Mouse (Mus musculus) retina, adult 2 months (tissue): ENCODE data around the gene Fam122a.

ENCODE experiments used
- DNase-seq: peaks from one replicate; pipeline ENCODE4 v3.0.0-alpha.2; 2012; ENCODE audit warnings: low read depth, low spot score

Fam122a gene

DNA sequence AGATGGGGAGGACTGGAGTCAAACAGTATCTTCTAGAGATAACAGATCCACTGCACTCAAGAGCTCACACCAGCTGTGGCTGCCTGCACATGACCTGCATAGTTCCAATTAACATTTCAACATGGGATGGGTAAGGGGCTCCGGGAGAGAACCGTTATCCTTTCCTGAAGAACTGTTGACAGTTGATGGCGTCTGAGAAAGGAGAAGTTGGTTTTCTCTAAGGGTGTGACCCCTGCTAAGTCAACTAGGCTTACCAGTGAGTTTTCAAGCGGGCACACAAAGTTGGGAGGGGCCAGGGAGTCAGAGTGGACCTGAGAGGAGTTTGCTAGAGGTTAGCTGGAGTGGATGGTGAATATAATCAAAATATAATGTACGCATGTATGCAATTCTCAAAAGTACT lies 13.1 kb upstream of the Fam122a start:
- no peak for DNase-seq

DNA sequence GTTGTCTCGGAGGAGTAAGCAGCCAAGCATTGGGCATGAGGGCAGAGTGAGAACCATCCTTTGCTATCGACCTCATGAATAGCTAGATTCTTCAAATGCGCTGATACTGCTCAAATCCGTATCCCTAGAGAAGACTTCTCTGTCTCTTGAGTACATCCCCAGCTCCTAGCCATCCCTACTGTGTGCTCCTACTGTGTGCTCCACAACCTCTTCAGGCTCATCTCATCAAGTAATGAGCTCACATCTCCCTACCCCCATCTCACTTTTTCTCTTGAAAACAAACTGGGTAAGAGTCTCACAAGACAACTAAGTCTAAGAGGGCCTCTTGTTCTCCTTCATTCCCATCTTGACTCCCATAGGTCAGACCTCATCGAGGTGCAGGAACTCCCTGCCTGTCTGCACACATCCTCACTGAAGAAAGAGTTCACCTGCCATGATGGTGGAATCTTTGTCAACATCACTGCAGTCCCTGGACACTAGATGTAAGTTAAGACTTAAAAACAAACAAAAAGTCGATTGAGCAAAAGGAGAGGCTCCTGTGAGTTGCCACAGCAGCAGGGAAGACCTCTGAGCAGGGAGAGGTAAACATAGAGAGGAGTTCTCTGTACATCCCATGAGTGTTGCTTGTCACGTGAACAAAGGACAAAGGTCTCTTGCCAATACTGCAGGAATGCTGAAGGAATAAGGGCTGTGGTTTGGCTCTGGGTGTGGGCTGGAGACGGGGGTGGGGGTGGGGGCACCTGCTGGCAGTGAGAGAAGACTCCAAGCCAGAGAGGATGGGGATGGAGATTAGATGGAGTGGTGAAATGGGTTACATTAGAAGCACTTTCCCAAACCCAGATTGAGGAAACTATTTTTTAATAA lies 9.5 kb upstream of the Fam122a start:
- no peak for DNase-seq

DNA sequence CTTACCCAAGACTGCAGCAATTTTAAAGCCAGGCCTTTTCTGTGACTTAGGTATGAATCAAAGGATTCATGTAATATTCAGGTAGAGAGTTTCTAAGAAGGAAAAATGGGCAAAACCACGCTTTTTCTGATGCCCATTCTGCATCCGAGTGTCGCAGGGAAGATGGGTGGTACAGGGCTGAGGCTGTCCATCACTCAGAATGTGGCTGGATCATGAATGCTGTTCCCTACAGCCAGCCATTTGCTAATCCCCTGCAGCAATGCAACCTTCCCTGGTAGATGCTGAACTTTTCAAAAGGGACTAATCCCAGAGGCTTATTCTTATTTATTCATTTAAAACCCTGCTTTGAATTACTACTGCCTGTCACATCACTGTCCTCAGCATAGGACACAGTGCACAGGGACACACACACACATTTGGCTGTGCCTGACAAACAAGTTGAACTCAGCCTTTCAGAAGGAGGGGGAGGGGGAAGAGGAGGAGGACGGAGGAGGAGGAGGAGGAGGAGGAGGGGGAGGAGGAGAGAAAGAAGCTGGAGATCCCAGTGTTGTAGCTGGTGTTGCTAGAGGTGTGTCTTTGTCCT lies 7.5 kb upstream of the Fam122a start:
- DNase-seq, result no peak

DNA sequence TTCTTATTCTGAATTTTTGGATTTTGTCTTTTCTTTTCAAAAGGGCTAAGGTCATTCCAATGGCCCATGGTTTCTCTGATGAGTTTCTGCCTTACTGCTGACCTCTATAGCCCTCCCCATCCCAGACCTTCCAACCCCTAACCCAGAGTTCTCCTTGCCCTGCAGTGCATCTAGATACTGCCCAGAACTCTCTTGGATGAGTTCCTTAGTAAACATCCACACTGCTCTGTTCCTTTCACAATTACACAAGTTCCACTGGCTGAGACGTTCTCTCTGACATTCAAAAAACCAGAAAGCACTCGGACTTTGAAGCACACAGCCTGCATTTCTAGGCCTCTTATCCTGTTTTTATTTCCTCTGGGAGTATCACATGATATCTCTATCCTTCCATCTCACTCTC lies 3.8 kb upstream of the Fam122a start:
- no peak for DNase-seq

DNA sequence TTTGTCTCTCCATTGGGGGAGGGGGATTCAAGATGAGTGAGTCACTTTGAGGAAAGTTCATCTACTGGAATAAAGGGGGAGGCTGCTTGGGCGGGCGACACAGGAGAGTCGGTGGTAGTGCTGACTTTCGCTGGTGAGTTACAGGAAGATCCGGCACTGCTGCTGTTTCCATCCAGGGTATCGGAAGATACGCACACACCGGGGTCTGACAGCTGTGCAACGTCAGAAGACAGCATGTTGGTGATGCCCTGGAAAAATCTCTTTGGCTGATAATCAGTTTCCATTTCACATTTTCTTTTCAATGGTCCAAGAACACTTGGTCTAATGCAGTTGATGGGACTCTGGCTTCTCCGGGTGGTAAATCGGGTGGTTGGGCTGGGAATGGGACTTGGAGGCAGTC lies 695 bp downstream of the Fam122a start:
- DNase-seq, result no peak

DNA sequence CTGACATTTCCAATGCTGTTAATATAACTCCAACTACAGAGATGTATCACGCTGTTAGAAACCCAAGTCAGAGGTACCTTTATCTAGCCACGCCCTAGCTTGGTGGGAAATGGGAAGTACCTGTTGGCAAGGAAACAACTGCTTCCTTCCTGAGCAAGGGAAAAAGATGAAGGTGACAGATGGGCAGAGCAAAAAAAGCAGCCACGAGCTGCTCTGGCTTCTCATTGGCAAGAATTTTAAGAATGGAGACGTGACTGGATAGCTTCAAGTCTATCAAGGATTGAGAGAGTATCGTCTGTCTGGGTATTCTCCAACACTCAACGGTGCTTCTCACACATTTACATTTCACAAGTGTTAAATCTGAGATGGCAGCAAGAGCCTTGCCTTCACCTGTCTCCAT lies 1.9 kb downstream of the Fam122a start:
- DNase-seq, result no peak

DNA sequence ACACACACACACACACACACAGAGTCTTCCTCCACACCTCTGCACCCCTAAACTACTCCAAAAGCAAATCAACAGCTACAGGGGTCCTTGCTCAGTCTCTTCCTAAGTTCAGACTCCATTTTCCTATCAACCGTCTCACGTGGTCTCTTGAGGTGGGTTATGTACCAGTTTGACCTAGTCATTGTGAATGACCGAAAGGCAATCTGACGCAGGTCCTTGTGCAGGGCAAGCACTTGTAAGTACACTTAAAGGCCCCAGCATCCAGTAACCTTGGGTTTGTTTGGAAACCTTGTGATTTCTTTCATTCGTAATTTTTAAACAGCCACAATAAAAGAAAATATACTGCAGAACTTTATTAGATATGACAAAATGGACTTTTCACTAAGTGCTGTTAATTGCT lies 4.6 kb downstream of the Fam122a start:
- no peak for DNase-seq

DNA sequence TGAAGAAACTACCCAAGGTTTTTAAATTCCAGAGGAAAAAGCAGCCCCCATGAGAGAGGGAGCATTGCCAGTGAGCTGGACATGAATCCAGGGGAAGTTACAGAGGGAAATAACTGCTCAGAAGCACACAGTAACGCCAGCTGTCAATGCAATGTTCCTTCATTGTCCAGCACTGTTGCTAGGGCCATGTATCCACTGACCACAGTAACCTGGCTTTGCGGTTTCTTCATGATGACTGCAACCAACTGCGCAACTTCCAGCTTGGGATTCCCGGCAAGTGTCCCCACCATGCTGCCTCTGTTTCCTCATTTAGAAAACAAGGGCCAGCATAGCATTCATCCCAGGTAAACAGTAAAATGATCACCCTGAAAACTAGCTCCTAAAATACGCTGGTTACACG lies 5.6 kb downstream of the Fam122a start:
- no peak for DNase-seq

DNA sequence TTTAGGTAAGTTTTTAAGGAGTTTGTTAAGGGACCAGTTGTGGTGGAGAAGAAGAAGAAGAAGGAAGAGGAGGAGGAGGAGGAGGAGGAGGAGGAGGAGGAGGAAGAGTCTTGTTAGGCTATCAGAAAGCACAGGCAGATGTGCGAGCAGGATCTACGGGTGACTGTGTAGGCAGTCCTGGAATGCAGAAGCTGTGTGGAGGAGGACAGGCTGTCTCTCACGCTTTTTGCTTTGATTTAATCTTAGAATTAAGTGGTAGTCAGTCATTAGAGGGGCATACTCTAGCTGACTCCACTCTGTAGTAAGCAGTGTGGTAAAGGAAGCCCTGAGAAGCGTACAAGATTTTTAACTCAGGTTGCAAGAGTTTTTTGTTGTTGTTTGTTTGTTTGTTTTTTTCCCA lies 7.9 kb downstream of the Fam122a start:
- DNase-seq, result no peak

DNA sequence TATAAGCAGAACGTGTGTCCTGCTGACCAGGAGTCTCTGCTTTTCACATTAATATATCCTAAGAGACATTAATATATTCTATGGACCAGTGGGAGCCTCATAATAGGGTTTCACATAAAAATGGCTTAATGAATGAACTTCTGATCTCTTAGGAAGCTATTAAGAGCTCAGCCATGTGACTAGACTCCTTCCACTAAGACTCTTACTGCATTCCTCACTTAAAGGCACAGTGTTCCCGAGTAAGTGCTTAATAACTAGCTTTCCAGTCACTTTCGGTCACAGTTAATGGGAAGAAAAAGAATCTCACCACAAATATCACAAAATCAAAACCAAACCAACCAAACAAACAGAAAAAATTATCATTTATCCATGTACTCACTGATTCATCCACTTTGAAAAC lies 8.5 kb downstream of the Fam122a start:
- no peak for DNase-seq

DNA sequence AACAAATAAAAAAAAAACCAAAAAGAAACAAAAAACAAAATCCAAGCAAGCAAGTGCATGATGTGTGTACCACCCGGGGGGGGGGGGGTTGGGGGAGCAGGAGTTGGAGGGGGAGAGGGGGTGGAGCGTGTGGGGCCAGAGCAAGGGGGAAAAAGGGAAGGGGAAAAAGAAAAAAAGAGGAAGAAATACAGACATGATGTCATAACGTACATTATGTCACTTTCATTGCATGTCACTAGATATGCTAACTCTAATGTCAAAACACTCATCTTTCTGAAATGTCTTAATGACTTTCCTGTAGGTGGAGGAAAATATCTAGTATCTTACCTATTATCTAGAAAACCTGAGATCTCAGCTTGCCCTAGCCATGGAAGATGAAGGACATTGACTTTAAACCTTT lies 14.1 kb downstream of the Fam122a start:
- no peak for DNase-seq

DNA sequence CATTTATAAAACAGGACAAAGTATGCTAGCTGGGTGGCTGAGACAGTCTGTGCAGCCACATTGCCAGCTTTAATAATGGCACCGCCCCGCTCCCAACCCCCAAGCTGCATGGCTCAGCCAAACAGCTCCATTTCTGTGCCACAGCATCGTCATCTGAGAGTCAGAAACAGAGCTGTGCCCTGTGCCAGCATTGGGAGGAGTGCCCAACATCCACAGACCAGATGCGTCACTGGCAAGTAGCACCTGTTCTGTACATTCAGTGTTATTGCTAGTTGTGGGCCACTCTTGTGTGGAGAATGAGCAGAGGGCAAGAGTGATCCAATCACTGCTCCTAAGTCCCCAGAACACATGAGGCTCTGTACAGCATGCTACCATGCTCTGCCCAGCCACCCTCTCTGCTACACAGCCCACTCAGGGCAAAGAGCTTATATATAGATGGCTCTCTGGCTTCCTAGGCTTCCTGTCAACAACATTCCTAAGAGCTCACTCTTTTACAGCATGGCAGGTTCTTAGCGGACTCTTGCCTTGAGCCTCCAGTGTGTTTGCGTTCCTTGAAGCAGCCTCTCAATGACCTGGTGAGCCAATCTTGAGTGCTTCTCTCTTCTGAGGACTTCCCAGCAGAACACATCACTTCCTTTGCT lies 20.4 kb downstream of the Fam122a start:
- DNase-seq, result no peak

DNA sequence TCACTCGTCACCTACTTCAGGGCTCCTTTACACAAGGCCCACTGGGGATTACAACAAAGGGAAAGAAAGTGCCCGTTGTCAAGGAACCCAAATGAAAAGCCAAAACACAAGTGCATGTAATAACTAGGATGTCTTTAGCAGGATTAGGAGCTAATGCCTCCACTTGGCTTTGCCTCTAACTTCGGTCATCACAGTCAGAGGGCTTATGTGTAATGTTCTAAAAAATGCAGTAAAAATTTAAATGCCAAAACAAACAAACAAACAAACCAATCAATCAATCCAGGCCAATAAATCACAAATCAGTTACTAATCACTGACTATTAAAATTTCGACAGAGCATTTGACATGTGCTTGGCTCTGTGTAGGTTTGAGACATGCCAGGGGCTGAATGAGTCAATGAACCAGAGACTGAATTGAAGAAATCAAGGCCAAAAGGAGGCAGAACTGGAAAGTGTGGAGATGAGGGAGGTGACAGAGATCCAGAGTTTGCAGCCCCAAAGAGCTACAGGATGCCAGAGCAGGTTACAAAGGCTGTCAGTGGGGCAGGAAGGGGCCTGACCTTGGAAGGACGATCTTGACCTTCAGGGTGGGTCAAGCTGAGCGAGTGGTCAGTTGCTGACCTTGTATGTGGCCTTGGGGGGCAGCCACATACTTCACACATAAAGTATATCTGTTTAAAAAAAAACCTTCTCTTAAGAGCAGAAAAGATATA lies 21.8 kb downstream of the Fam122a start:
- no peak for DNase-seq

DNA sequence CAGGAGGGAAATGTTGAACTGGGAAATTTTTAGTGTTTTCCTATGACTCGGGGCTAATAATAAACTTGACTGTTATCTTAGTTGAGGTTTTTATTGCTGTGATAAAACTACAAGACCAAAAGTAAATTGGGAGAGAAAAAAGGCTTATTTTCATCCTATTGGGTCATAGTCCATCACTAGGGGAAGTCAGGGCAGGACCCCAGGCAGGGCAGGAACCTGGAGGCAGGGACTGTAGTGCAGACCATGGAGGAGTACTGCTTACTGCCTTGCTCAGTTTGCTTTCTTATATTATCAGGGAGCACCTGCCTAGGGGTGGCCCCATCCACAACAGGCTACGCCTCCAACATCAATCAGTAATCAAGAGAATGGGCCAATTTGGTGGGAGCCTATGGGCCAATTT lies 22.7 kb downstream of the Fam122a start:
- no peak for DNase-seq

DNA sequence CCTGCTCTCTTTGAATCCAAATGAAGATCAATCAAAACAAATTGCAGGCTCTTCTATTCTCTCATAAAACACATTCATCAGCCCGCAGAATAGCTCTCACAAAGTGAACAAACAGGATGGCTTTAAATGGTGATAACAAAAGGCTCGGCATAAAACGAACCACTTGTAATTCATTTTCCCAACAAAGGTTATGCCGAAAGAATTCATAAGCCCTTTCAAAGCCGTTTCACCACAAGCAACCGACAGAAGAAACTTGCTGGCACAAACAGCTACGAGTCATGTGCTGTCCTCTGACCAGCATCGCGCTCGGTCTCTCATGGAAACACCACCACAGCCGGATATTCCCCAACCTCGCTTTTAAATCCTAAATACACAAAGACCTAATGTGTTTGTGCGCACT lies 23.8 kb downstream of the Fam122a start:
- no peak for DNase-seq

DNA sequence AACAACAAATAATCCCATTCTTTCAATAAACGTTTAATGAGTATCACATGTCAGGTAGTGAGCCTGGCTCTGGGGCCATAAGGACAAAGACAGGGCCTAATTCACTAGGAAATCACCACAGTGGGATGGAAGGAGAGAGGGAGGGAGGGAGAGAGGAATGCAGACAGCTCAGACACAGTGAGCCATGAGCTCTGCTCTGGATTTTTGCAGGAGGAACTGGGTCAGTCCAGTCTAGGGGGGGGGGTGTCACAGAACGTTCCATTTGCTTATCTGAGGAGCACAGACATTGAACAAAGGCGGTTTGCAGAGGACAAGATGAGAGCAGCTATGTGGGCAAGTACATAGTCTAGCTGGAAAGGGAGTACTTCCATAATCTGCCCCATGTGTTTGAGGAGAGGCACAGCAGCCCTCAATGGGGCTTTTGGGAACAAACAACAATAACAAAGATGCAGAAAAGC lies 24.7 kb downstream of the Fam122a start:
- DNase-seq, result no peak

DNA sequence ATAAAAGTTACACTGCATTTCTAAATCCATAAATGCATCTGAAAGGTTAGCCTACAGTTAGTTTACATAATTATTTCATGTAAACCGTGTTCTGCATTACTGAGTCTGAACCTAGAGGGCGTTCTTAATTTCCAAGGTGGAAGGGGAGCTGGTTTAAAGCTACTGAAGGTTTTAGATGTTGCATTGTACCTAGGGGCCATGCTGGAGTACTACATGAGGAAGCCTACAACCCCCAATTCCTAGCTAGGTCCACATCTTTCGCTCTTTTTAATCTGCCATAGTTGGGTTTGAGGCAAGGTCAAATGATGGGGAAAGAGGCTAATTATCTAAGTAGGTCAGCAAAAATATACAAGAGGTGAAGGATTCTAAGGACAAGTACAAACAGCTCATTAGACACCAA lies 25.5 kb downstream of the Fam122a start:
- no peak for DNase-seq

DNA sequence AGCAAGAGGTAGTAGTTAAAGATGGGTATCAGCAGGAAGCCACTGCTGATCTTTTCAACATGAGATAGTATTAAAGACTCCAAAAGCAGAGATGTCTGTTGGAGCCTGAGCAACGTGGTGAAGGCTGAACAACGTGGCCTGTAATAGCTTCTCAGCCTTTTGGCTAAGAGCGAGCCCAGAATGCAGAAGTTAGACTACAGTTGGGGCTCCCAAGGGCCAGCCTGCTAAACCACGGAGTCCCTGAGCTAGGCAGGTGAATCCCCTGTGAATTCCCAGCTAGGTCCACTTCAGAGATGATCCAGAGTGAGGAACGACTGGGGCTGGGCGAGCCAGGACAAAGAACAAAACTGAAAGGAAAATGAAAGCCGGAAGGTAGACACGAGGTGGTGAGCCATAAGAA lies 26.4 kb downstream of the Fam122a start:
- no peak for DNase-seq

DNA sequence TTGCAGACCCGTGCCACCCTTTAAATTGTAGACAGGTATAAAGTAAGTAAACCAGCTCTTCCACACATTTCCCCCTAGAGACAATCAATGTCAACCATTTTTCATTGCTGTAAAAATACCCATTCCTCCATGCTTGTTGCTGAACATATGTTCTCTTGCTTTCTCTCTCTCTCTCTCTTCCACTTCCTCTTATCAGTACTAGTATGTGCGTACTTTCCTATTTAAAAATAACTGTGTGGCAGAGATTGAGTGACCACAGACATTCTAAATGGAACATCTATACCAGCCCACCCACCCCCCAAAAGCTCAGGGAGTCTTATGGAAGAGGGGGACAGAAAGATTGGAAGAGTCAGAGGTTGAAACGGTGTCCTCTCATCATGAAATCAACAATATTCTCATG lies 32.8 kb downstream of the Fam122a start:
- DNase-seq, result no peak

DNA sequence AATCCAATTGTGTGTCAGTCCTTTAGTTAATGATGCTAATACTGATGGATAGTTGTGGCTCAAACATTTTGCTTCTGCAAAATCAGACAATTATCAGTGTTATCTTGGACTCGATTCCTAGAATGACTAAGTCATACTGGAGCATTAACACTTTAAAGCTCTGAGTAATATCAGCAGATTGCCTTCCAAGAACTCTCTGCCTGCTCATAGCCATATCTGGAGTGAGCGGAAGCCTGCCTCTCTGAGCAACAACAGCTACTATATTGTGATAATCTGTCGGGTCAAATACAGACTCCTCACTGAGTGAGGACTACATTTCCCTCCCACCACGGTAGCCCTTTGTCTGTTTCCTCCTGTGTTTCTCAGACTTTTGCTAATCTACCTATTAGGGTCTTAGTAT lies 37.4 kb downstream of the Fam122a start:
- DNase-seq, result no peak

DNA sequence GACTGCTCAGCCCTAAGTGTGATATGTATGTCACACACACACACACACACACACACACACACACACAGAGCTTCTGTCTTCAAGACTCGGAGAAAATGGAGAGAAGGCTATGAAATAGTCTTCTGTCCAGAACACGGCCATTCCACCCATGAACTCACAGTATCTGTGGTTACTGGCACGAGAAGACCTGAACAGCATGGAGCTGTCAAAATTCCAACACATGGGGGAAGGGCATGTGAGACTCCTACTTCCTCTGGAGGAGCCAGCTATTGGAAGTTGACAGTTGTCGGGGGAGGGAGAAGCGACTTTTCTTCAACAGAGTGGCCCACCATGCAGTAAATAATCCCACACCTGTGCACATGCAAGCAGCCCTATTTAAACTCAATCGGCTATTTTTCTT lies 42.9 kb downstream of the Fam122a start:
- no peak for DNase-seq

DNA sequence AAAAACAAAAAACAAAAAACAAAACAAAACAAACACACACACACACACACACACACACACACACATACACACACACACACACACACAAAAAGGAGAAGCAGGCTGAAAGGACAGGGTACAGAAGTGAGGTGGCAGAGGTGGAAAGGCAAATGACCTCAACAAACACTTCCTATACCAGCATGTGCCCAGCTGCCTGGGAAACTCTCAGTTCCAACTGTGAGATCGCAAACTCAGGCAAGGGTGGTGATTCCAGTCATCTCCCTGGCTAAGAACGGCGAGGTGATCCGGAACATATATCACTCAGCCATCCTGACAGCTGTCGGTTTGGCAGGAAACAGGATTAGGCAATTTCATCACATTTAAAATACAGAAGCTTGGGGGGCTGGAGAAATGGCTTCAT lies 44.7 kb downstream of the Fam122a start:
- DNase-seq, result no peak
